Mouse (Mus musculus): ENCODE measurements around the gene Ap1m2.
"Not testable (repeated sequence)": the region's sequence is repeated elsewhere in the genome, so short reads cannot be mapped to it uniquely, and the experiment has no call there.

The Ap1m2 gene

GRCm38 (mm10) chr9:21268305-21268704, 43.8 kb downstream of the Ap1m2 start:
- Histone ChIP-seq H3K27me3 (ENCODE audit: insufficient read depth, low read length) (no peaks in the 10 kb centered on the region), H3K4me3 (replicated peaks; ENCODE audit: low read length) (no peak overlapping the region), H3K4me1 (replicated peaks; ENCODE audit: low read depth, low read length) (peaks cover 68% of the 10 kb centered on the region), H3K9me3 (ENCODE audit: low read length) (no peaks in the 10 kb centered on the region), H3K36me3 (ENCODE audit: insufficient read depth, low read length) (peaks cover 73% of the 10 kb centered on the region)
- TF ChIP-seq CTCF (conservative IDR thresholded peaks at IDR 0.05; ENCODE audit: low read length) (no peak), POU5F1 (IDR thresholded peaks at IDR 0.05; ENCODE audit: borderline replicate concordance, low read length) (no peak), NANOG (IDR thresholded peaks at IDR 0.05; ENCODE audit: borderline replicate concordance, low read length) (no peak)

DNA sequence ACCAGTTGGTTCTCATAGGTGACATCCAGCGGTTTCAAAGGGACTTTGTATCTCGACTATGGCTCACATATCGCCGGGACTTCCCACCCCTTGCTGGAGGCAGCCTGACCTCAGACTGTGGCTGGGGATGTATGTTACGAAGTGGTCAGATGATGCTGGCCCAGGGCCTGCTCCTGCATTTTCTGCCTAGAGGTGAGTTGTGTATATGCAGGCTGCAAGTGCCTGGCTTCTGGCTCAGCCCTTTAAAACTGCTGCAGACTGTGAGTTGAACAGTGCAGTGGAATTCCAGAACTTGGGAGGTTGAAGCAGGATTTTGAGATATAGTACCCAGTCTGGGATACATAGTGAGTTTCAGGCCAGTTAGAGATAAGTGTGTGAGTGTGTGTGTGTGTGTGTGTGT, 45.2 kb downstream of the Ap1m2 start:
- peaks cover 59% of the 10 kb centered on the region for H3K36me3 ChIP-seq (ENCODE audit: insufficient read depth, low read length)
- TF ChIP-seq POU5F1 (IDR thresholded peaks at IDR 0.05; ENCODE audit: borderline replicate concordance, low read length) (no peak), CTCF (conservative IDR thresholded peaks at IDR 0.05; ENCODE audit: low read length) (no peak)
- peak overlapping the region; percentile 100; the same call in 1 of the 2 replicates for H3K4me3 ChIP-seq (replicated peaks; ENCODE audit: low read length)
- H3K27me3 ChIP-seq (ENCODE audit: insufficient read depth, low read length), result no peaks in the 10 kb centered on the region
- peaks cover 68% of the 10 kb centered on the region for H3K4me1 ChIP-seq (replicated peaks; ENCODE audit: low read depth, low read length)
- H3K9me3 ChIP-seq (ENCODE audit: low read length), result no peaks in the 10 kb centered on the region

GRCm38 (mm10) chr9:21265611-21266010, 46.5 kb downstream of the Ap1m2 start:
- H3K36me3 ChIP-seq (ENCODE audit: insufficient read depth, low read length), result peaks cover 47% of the 10 kb centered on the region

GRCm38 (mm10) chr9:21265000-21265561, 47.1 kb downstream of the Ap1m2 start, which contains the start of gene Atg4d:
TSS of gene Atg4d (plus strand) at chr9:21265293.
- Histone ChIP-seq H3K27me3 (ENCODE audit: insufficient read depth, low read length) (no peaks in the 10 kb centered on the region), H3K4me3 (replicated peaks; ENCODE audit: low read length) (peak within 1 kb of the TSS; percentile 100), H3K4me1 (replicated peaks; ENCODE audit: low read depth, low read length) (peaks cover 60% of the 10 kb centered on the region), H3K36me3 (ENCODE audit: insufficient read depth, low read length) (peaks cover 41% of the 10 kb centered on the region), H3K9me3 (ENCODE audit: low read length) (no peaks in the 10 kb centered on the region)
- TF ChIP-seq POU5F1 (IDR thresholded peaks at IDR 0.05; ENCODE audit: borderline replicate concordance, low read length), result no peak
- no peak for TF ChIP-seq NANOG (IDR thresholded peaks at IDR 0.05; ENCODE audit: borderline replicate concordance, low read length)

More at GRCm38 (mm10) chr9:21265611-21266010, 46.5 kb downstream of the Ap1m2 start:
- TF ChIP-seq POU5F1 (IDR thresholded peaks at IDR 0.05; ENCODE audit: borderline replicate concordance, low read length), result no peak
- TF ChIP-seq NANOG (IDR thresholded peaks at IDR 0.05; ENCODE audit: borderline replicate concordance, low read length), result no peak
- no peak for TF ChIP-seq CTCF (conservative IDR thresholded peaks at IDR 0.05; ENCODE audit: low read length)
- Histone ChIP-seq H3K4me3 (replicated peaks; ENCODE audit: low read length) (peak overlapping the region; percentile 100), H3K27me3 (ENCODE audit: insufficient read depth, low read length) (no peaks in the 10 kb centered on the region), H3K4me1 (replicated peaks; ENCODE audit: low read depth, low read length) (peaks cover 66% of the 10 kb centered on the region), H3K9me3 (ENCODE audit: low read length) (no peaks in the 10 kb centered on the region)

- Histone ChIP-seq H3K36me3 (ENCODE audit: insufficient read depth, low read length) (peaks cover 35% of the 10 kb centered on the region), H3K4me1 (replicated peaks; ENCODE audit: low read depth, low read length) (peaks cover 59% of the 10 kb centered on the region), H3K4me3 (replicated peaks; ENCODE audit: low read length) (peak overlapping the region; percentile 100), H3K9me3 (ENCODE audit: low read length) (no peaks in the 10 kb centered on the region), H3K27me3 (ENCODE audit: insufficient read depth, low read length) (no peaks in the 10 kb centered on the region)
- no peak for TF ChIP-seq POU5F1 (IDR thresholded peaks at IDR 0.05; ENCODE audit: borderline replicate concordance, low read length)
Measured at GRCm38 (mm10) chr9:21264272-21264999, 47.7 kb downstream of the Ap1m2 start.

GRCm38 (mm10) chr9:21261831-21262230, 50.3 kb downstream of the Ap1m2 start:
- Histone ChIP-seq H3K9me3 (ENCODE audit: low read length) (no peaks in the 10 kb centered on the region), H3K4me3 (replicated peaks; ENCODE audit: low read length) (peak overlapping the region; percentile 27; the same call in 1 of the 2 replicates), H3K27me3 (ENCODE audit: insufficient read depth, low read length) (no peaks in the 10 kb centered on the region), H3K4me1 (replicated peaks; ENCODE audit: low read depth, low read length) (peaks cover 48% of the 10 kb centered on the region), H3K36me3 (ENCODE audit: insufficient read depth, low read length) (peaks cover 9% of the 10 kb centered on the region)
- TF ChIP-seq NANOG (IDR thresholded peaks at IDR 0.05; ENCODE audit: borderline replicate concordance, low read length) (no peak), CTCF (conservative IDR thresholded peaks at IDR 0.05; ENCODE audit: low read length) (no peak), POU5F1 (IDR thresholded peaks at IDR 0.05; ENCODE audit: borderline replicate concordance, low read length) (no peak)

- Histone ChIP-seq H3K36me3 (ENCODE audit: insufficient read depth, low read length) (no peaks in the 10 kb centered on the region), H3K27me3 (ENCODE audit: insufficient read depth, low read length) (no peaks in the 10 kb centered on the region), H3K9me3 (ENCODE audit: low read length) (no peaks in the 10 kb centered on the region), H3K4me3 (replicated peaks; ENCODE audit: low read length) (no peak overlapping the region), H3K4me1 (replicated peaks; ENCODE audit: low read depth, low read length) (peaks cover 35% of the 10 kb centered on the region)
- TF ChIP-seq POU5F1 (IDR thresholded peaks at IDR 0.05; ENCODE audit: borderline replicate concordance, low read length) (no peak), CTCF (conservative IDR thresholded peaks at IDR 0.05; ENCODE audit: low read length) (no peak), NANOG (IDR thresholded peaks at IDR 0.05; ENCODE audit: borderline replicate concordance, low read length) (no peak)
Measured at GRCm38 (mm10) chr9:21260491-21261040, 51.6 kb downstream of the Ap1m2 start.

GRCm38 (mm10) chr9:21256349-21256748, 55.8 kb downstream of the Ap1m2 start:
- not testable (repeated sequence) for H3K27me3 ChIP-seq (ENCODE audit: insufficient read depth, low read length); H3K4me3 ChIP-seq (replicated peaks; ENCODE audit: low read length); H3K9me3 ChIP-seq (ENCODE audit: low read length); H3K36me3 ChIP-seq (ENCODE audit: insufficient read depth, low read length)
- peaks cover 12% of the 10 kb centered on the region for H3K4me1 ChIP-seq (replicated peaks; ENCODE audit: low read depth, low read length)

DNA sequence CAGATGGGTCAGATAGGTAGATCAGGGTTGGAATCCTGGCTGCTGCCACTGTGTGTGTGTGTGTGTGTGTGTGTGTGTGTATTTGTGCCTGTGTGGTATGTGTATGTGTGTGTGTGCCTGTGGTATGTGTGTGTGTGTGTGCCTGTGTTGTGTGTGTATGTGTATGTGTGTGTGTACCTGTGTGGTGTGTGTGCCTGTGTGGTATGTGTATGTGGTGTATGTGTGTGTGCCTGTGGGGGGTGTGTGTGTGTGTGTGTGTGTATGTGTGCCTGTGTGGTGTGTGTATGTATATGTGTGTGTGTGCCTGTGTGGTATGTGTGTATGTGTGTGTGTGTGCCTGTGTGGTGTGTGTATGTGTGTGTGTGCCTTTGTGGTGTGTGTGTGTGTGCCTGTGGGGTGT, 57.4 kb downstream of the Ap1m2 start:
- Histone ChIP-seq H3K27me3 (ENCODE audit: insufficient read depth, low read length) (peaks cover 11% of the 10 kb centered on the region), H3K4me1 (replicated peaks; ENCODE audit: low read depth, low read length) (peaks cover 25% of the 10 kb centered on the region), H3K36me3 (ENCODE audit: insufficient read depth, low read length) (no peaks in the 10 kb centered on the region), H3K4me3 (replicated peaks; ENCODE audit: low read length) (no peak overlapping the region), H3K9me3 (ENCODE audit: low read length) (no peaks in the 10 kb centered on the region)
- TF ChIP-seq POU5F1 (IDR thresholded peaks at IDR 0.05; ENCODE audit: borderline replicate concordance, low read length) (no peak), CTCF (conservative IDR thresholded peaks at IDR 0.05; ENCODE audit: low read length) (no peak), NANOG (IDR thresholded peaks at IDR 0.05; ENCODE audit: borderline replicate concordance, low read length) (no peak)

All from E14TG2a.4 (cell line).